Mouse (Mus musculus): ENCODE results near the gene Lrrc28. TPM values are rescaled to one million over a fixed set of nuclear protein-coding genes. Genes with fewer than 3 reads are reported as not detected.

Lrrc28 gene
- polyA plus RNA-seq (2015; fragmentation: Nextera tagmentation; extraction: Ambion mirVana): 10.7 and 11.4 TPM in 2 replicates

- peak within 1 kb of the TSS; percentile 88 for H3K27ac ChIP-seq (ENCODE audit: low read length)
- no peaks in the 10 kb centered on the region for H3K36me3 ChIP-seq (ENCODE audit: control insufficient read depth, insufficient read depth, low read length)
- peak within 1 kb of the TSS; percentile 79 for H3K4me3 ChIP-seq (ENCODE audit: low read length)
- no peaks in the 10 kb centered on the region for H3K9me3 ChIP-seq (ENCODE audit: control insufficient read depth, low read length)
- peak within 1 kb of the TSS; percentile 88 for H3K9ac ChIP-seq (ENCODE audit: low read depth, low read length)
- no peaks in the 10 kb centered on the region for H3K27me3 ChIP-seq (replicated peaks; ENCODE audit: control insufficient read depth, insufficient read depth, low read length)
- under 1% methylated on average over 55 of the region's 55 CpGs for WGBS
- H3K4me2 ChIP-seq (ENCODE audit: low read depth, low read length): peak within 1 kb of the TSS; percentile 81
- peak; percentile 100 for ATAC-seq
- H3K4me1 ChIP-seq (ENCODE audit: control insufficient read depth, insufficient read depth, low read length): peaks cover 12% of the 10 kb centered on the region
Observed at GRCm38 (mm10) chr7:67644833-67645680, at the start of gene Lrrc28. Gene Lrrc28, minus strand, starts transcription at chr7:67645268.

- Histone ChIP-seq H3K36me3 (ENCODE audit: control insufficient read depth, insufficient read depth, low read length) (peaks cover 4% of the 10 kb centered on the region; the same call in 1 of the 2 replicates), H3K4me1 (ENCODE audit: control insufficient read depth, insufficient read depth, low read length) (no peaks in the 10 kb centered on the region), H3K27me3 (replicated peaks; ENCODE audit: control insufficient read depth, insufficient read depth, low read length) (no peaks in the 10 kb centered on the region), H3K4me2 (ENCODE audit: low read depth, low read length) (no peak overlapping the region), H3K4me3 (ENCODE audit: low read length) (no peak overlapping the region), H3K27ac (ENCODE audit: low read length) (no peak overlapping the region), H3K9me3 (ENCODE audit: control insufficient read depth, low read length) (no peaks in the 10 kb centered on the region), H3K9ac (ENCODE audit: low read depth, low read length) (no peak overlapping the region)
- WGBS: 91% methylated on average over 23 of the region's 23 CpGs
- no peak for ATAC-seq
Observed at GRCm38 (mm10) chr7:67692791-67693538, 47.9 kb upstream of the Lrrc28 start.

GRCm38 (mm10) chr7:67692141-67692540 is 47.1 kb upstream of the Lrrc28 start:
- Histone ChIP-seq H3K4me3 (ENCODE audit: low read length) (no peak overlapping the region), H3K27me3 (replicated peaks; ENCODE audit: control insufficient read depth, insufficient read depth, low read length) (no peaks in the 10 kb centered on the region), H3K9ac (ENCODE audit: low read depth, low read length) (no peak overlapping the region), H3K9me3 (ENCODE audit: control insufficient read depth, low read length) (no peaks in the 10 kb centered on the region), H3K4me2 (ENCODE audit: low read depth, low read length) (no peak overlapping the region), H3K4me1 (ENCODE audit: control insufficient read depth, insufficient read depth, low read length) (no peaks in the 10 kb centered on the region), H3K27ac (ENCODE audit: low read length) (no peak overlapping the region), H3K36me3 (ENCODE audit: control insufficient read depth, insufficient read depth, low read length) (0 out of 2 replicates have a peak, but pooled peaks cover 2% of the 10 kb centered on the region)
- 65% methylated on average over 3 of the region's 3 CpGs for WGBS
- ATAC-seq: no peak

- 71% methylated on average over 6 of the region's 6 CpGs for WGBS
- no peak overlapping the region for H3K4me3 ChIP-seq (ENCODE audit: low read length)
- no peak overlapping the region for H3K4me2 ChIP-seq (ENCODE audit: low read depth, low read length)
- H3K27me3 ChIP-seq (replicated peaks; ENCODE audit: control insufficient read depth, insufficient read depth, low read length): no peaks in the 10 kb centered on the region
- 0 out of 2 replicates have a peak, but pooled peaks cover 2% of the 10 kb centered on the region for H3K36me3 ChIP-seq (ENCODE audit: control insufficient read depth, insufficient read depth, low read length)
- ATAC-seq: no peak
- no peak overlapping the region for H3K27ac ChIP-seq (ENCODE audit: low read length)
- no peaks in the 10 kb centered on the region for H3K9me3 ChIP-seq (ENCODE audit: control insufficient read depth, low read length)
- no peaks in the 10 kb centered on the region for H3K4me1 ChIP-seq (ENCODE audit: control insufficient read depth, insufficient read depth, low read length)
- no peak overlapping the region for H3K9ac ChIP-seq (ENCODE audit: low read depth, low read length)
Observed at GRCm38 (mm10) chr7:67691036-67691435, 46.0 kb upstream of the Lrrc28 start.

GRCm38 (mm10) chr7:67689793-67690192 is 44.7 kb upstream of the Lrrc28 start:
- WGBS: 81% methylated on average over 7 of the region's 7 CpGs
- Histone ChIP-seq H3K9ac (ENCODE audit: low read depth, low read length) (no peak overlapping the region), H3K4me1 (ENCODE audit: control insufficient read depth, insufficient read depth, low read length) (no peaks in the 10 kb centered on the region), H3K27ac (ENCODE audit: low read length) (no peak overlapping the region), H3K4me3 (ENCODE audit: low read length) (no peak overlapping the region), H3K9me3 (ENCODE audit: control insufficient read depth, low read length) (no peaks in the 10 kb centered on the region), H3K36me3 (ENCODE audit: control insufficient read depth, insufficient read depth, low read length) (0 out of 2 replicates have a peak, but pooled peaks cover 6% of the 10 kb centered on the region), H3K27me3 (replicated peaks; ENCODE audit: control insufficient read depth, insufficient read depth, low read length) (no peaks in the 10 kb centered on the region), H3K4me2 (ENCODE audit: low read depth, low read length) (no peak overlapping the region)
- no peak for ATAC-seq

GRCm38 (mm10) chr7:67688281-67688680 is 43.2 kb upstream of the Lrrc28 start:
- WGBS: 20% methylated on average over 3 of the region's 3 CpGs
- H3K9me3 ChIP-seq (ENCODE audit: control insufficient read depth, low read length): no peaks in the 10 kb centered on the region
- H3K4me2 ChIP-seq (ENCODE audit: low read depth, low read length): no peak overlapping the region
- H3K27me3 ChIP-seq (replicated peaks; ENCODE audit: control insufficient read depth, insufficient read depth, low read length): no peaks in the 10 kb centered on the region
- H3K9ac ChIP-seq (ENCODE audit: low read depth, low read length): no peak overlapping the region
- no peaks in the 10 kb centered on the region for H3K4me1 ChIP-seq (ENCODE audit: control insufficient read depth, insufficient read depth, low read length)
- H3K36me3 ChIP-seq (ENCODE audit: control insufficient read depth, insufficient read depth, low read length): 0 out of 2 replicates have a peak, but pooled peaks cover 3% of the 10 kb centered on the region
- peak; percentile 80 for ATAC-seq
- H3K27ac ChIP-seq (ENCODE audit: low read length): no peak overlapping the region
- no peak overlapping the region for H3K4me3 ChIP-seq (ENCODE audit: low read length)

GRCm38 (mm10) chr7:67686545-67686944 is 41.5 kb upstream of the Lrrc28 start:
- Histone ChIP-seq H3K27me3 (replicated peaks; ENCODE audit: control insufficient read depth, insufficient read depth, low read length) (no peaks in the 10 kb centered on the region), H3K4me1 (ENCODE audit: control insufficient read depth, insufficient read depth, low read length) (no peaks in the 10 kb centered on the region), H3K9me3 (ENCODE audit: control insufficient read depth, low read length) (no peaks in the 10 kb centered on the region), H3K27ac (ENCODE audit: low read length) (no peak overlapping the region), H3K36me3 (ENCODE audit: control insufficient read depth, insufficient read depth, low read length) (0 out of 2 replicates have a peak, but pooled peaks cover 3% of the 10 kb centered on the region), H3K4me3 (ENCODE audit: low read length) (no peak overlapping the region), H3K9ac (ENCODE audit: low read depth, low read length) (no peak overlapping the region), H3K4me2 (ENCODE audit: low read depth, low read length) (no peak overlapping the region)
- WGBS: 95% methylated on average over 3 of the region's 3 CpGs
- ATAC-seq: no peak

- H3K9me3 ChIP-seq (ENCODE audit: control insufficient read depth, low read length): no peaks in the 10 kb centered on the region
- 86% methylated on average over 16 of the region's 16 CpGs for WGBS
Observed at GRCm38 (mm10) chr7:67683006-67683405, 37.9 kb upstream of the Lrrc28 start.

GRCm38 (mm10) chr7:67681078-67681477 is 36.0 kb upstream of the Lrrc28 start:
- H3K9ac ChIP-seq (ENCODE audit: low read depth, low read length): no peak overlapping the region
- no peaks in the 10 kb centered on the region for H3K9me3 ChIP-seq (ENCODE audit: control insufficient read depth, low read length)
- H3K27me3 ChIP-seq (replicated peaks; ENCODE audit: control insufficient read depth, insufficient read depth, low read length): no peaks in the 10 kb centered on the region
- no peak overlapping the region for H3K4me3 ChIP-seq (ENCODE audit: low read length)
- no peaks in the 10 kb centered on the region; the same call in 1 of the 2 replicates for H3K4me1 ChIP-seq (ENCODE audit: control insufficient read depth, insufficient read depth, low read length)
- peak; percentile 33; the same call in 1 of the 2 replicates for ATAC-seq
- H3K36me3 ChIP-seq (ENCODE audit: control insufficient read depth, insufficient read depth, low read length): 0 out of 2 replicates have a peak, but pooled peaks cover 3% of the 10 kb centered on the region
- WGBS: 63% methylated on average over 9 of the region's 9 CpGs
- H3K4me2 ChIP-seq (ENCODE audit: low read depth, low read length): no peak overlapping the region
- H3K27ac ChIP-seq (ENCODE audit: low read length): no peak overlapping the region

More at GRCm38 (mm10) chr7:67683006-67683405, 37.9 kb upstream of the Lrrc28 start:
- Histone ChIP-seq H3K4me3 (ENCODE audit: low read length) (no peak overlapping the region), H3K9ac (ENCODE audit: low read depth, low read length) (no peak overlapping the region), H3K4me1 (ENCODE audit: control insufficient read depth, insufficient read depth, low read length) (no peaks in the 10 kb centered on the region; the same call in 1 of the 2 replicates), H3K4me2 (ENCODE audit: low read depth, low read length) (no peak overlapping the region), H3K36me3 (ENCODE audit: control insufficient read depth, insufficient read depth, low read length) (0 out of 2 replicates have a peak, but pooled peaks cover 3% of the 10 kb centered on the region), H3K27me3 (replicated peaks; ENCODE audit: control insufficient read depth, insufficient read depth, low read length) (no peaks in the 10 kb centered on the region), H3K27ac (ENCODE audit: low read length) (no peak overlapping the region)
- no peak for ATAC-seq
